Mouse (Mus musculus) lung, postnatal 14 days (tissue): ENCODE data around the gene Hdac8.

Experiments
- DNase-seq: peaks from one replicate; pipeline ENCODE4 v3.0.0; 2021

The Hdac8 gene

DNA sequence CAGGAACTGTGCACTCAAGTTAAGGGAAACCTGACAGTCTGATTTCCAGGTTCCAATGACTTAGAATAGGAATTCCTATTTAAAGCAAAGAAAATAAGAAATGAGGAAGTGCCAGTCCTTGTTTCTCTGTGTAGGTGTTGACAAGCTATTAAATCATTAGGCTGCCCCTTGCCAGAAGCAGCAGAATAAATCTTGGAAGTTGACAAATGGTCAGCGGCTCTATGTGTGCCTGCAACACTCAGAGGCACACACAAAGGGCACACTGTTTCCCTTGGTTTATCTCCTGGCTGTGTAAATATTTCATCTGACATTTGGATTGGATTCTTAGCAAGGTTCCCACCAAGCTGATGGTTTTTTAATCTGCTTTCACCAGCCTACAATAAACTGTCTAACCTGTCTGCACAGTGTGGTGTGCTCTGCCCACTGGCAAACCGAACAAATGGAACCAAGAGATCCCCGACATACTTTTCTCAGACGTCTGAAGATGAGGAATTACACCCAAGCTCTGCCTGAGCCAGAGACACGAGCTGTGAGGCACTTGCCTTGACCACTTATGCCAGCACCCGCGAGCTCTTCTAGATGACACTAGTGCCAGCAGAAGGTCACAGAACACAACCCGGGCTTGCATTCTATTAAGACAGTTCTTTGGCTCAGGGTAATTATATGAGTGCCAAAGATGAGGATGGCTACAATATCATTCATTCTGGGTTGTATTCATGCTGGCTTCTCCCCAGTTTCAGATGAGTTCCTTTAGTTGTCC is 165.6 kb downstream of the Hdac8 start:
- no peak for DNase-seq

GRCm38 (mm10) chrX:102319696-102320095 is 185.5 kb downstream of the Hdac8 start:
- DNase-seq = peak; percentile 0

- no peak for DNase-seq
Measured at GRCm38 (mm10) chrX:102319252-102319651, 185.9 kb downstream of the Hdac8 start.

GRCm38 (mm10) chrX:102318782-102319181 is 186.4 kb downstream of the Hdac8 start:
- no peak for DNase-seq

DNA sequence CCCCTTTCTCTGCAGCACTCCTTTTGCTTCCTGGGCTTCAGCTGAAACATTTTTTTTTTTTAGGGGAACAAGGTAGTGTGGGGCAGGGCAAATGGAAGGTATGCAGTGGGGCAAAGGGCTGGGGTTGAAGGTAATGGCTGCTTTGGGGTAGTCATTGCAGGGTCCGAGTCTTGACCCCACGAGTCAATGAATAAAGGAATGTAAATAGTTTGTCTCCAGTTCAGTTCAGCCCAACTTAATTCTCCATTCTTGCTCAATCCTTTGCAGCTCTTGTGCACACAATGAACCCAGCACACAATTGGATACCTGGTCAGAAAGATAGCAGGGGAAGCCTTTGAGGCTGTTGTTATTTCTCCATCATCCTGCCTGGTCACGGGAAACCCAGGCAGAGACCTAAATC is 194.0 kb downstream of the Hdac8 start:
- DNase-seq = no peak

DNA sequence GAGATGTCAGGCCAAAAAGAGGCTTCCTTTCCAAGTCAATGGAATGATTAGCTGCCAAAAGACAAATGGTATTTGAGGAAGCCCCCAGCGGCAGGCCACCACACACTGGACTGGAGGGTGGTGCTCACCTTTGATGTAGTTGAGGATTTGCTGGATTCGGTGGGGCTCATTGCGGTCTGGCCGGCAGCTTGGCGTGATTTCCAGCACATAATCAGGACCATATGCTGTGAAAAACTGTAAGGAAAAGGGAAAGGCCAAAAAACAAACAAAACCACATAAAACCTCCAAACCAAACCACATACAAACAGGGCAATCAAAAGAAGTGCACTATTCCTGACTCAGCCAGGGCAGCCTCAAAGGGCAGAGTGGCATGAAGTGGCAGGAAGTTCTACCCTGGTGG is 197.6 kb downstream of the Hdac8 start:
- no peak for DNase-seq

DNA sequence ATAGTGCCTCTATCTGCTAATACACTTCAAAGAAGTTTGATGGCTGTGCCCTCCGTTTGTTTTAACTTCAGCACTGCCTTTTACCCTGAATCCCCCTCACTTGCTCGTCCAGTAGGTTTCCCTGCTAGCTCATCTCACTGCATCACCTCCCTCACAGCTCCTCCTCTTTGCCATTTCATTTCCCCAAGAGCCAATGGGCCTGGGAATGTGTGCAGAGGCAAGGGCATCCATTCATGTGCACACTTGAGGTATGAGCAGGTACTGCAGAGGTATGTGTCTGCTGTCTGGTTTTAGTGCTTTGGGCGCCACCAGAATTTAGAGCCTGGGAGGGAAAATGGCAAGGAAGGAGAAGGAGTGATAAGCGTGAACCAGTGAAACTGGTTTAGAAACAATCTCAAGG is 199.4 kb downstream of the Hdac8 start:
- no peak for DNase-seq

DNA sequence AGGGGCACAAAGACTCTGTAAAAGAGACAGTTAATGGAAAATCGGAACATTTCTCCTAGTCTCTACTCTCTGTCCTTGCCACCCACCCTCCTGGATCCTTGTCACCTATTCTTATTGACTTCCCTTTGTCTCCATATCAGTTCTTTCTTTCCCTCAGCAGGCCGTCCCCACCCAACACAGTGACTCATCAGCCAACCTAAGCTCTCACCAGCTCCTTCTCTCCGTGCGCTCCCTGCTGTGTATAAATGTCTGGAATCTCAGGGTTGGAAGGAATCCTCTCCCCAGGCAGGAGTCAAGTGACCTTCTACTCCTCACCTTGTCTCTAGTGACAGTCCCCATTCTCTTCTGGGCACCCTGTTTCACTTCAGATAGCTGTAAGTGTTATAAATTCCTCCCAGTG is 200.2 kb downstream of the Hdac8 start:
- DNase-seq = no peak

GRCm38 (mm10) chrX:102302476-102302875 is 202.7 kb downstream of the Hdac8 start:
- DNase-seq = no peak

- DNase-seq = no peak
Measured at GRCm38 (mm10) chrX:102284889-102285288, 220.3 kb downstream of the Hdac8 start.

DNA sequence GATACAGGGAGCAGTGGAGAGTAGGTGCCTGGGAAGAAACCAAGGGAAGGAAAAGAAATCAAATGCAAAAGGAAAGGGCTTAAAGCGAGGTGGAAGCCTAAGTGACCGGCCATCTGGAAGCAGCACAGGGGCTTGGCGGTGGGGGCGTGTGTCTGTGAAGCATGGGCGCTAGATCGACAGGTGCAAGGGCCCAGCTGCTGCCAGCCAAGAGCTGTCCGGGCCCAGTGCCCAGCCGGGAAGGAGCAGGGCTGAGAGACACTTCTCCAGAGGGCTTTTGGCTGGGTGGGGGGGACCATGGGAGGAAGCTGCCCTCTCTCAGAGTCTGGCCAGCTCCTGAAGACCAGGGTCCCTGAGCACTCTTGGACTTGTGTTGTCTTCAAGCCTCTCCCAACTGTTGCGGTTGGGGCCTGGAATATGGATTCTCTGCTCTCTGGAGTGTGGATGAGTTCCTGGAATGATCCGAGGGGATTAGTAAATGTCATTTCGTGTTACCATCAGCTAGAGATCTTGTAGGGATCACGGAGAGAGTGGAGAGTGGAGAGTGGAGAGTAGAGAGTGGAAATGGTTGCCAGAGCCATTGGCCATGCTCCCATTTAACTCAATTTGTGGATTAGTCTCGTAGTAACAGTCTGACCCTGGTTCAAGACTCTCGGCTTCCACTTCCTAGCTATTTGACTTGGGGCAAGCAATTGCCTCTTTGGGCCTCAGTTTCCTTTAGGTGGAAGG is 242.4 kb downstream of the Hdac8 start:
- no peak for DNase-seq

DNA sequence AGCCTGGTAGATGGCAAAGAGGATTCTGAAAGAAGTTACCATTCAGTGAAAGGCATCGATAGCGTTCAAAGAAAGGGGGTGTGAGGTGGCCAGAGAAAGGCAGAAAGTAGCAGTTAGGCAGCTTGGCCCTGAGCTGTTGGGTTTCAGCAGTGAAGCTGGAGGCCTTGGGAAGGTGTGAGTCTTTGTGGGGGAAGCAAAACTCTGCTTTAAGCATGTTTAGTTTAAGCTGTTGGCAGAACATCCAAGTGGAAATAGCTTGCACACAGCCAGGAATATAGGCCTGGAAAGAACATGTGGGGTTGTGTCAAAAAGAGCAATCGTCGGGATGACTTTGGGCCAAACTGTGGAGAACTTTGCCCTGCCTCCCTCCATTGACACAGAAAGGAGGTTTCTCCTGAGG is 245.4 kb downstream of the Hdac8 start:
- no peak for DNase-seq

GRCm38 (mm10) chrX:102253892-102254291 is 251.3 kb downstream of the Hdac8 start:
- DNase-seq = peak; percentile 3

DNA sequence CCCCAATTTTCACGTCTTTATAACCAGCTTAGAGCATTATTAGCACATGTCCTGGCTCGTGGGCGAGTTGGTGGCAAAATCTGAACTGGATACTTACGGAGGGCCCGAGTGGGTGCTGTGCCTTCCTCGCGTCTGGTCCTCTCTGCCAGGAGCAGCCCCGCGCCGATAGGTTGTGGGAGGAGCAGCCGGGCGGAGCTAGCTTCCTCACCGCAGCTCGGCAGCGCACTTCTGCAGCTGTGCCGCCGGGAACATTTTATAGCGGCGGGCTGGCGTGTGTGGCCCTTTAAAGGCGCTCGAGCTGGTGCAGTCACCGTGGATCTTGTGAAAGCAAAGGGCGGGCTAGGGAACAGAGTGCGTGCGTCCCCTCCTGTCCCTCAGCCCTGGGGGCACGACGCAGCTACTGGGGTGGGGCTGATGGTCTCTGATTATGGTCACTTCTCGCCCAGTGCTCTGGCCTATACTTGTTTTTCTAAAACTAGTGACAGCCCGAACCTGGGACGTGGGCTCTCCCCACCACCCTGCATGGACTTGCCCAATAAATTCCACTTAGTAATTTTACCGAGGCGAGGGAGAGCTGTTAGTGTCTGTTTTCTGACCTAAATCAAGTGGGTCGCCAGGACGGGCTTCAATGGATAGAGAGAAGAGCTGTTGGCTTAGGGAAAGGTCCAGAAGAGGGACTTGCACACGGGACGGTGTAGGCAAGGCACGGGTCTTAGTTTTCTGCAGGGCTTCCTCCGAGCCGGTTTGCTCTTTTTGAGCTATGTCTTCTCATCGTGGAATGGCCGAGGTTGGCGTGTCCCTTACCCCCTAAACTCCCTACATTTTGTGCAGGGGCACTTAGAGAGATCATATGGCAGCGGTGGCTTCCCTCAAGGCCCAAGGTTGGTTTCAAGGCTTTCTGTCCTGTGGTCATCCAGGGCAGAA is 253.0 kb downstream of the Hdac8 start, which contains the start of gene Cited1:
TSS of gene Cited1 (minus strand) at position 245 of the 924 bp plus-strand sequence.
- peak; percentile 46 for DNase-seq

GRCm38 (mm10) chrX:102251221-102251936 is 253.8 kb downstream of the Hdac8 start:
- DNase-seq = peak; percentile 2

DNA sequence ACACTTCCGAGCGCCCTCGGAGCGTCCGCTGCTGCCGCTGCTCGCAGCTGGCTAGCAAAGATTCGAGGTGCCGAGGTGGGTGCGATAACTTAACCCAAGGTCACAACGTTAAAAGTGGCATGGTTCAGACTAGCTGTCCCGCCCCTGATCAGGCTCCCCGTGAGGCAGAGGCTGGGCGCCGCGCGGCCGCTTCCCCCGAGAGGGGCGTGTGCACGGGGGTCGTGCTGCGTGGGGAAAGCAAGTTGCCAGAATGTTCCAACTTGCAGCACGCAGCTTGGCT is 254.3 kb downstream of the Hdac8 start:
- DNase-seq = no peak

- peak; percentile 1 for DNase-seq
Measured at GRCm38 (mm10) chrX:102250150-102250890, 254.8 kb downstream of the Hdac8 start.

GRCm38 (mm10) chrX:102244334-102244733 is 260.8 kb downstream of the Hdac8 start:
- no peak for DNase-seq
